13 mouse cellular contexts compared by ENCODE assay signal in genomic region chr2:152717652-152718051, GRCm38 (mm10). TPM values are rescaled to one million over a fixed set of nuclear protein-coding genes. Genes with fewer than 3 reads are reported as not detected.
DNase-seq lines count a peak whose midpoint lies in the region; ATAC-seq lines count a peak whose summit lies in the region.
"Had no signal": no experiment of that assay in that cellular context is flagged by ENCODE, and none has a peak within 500 bp of the region (broad histone marks: within the 10 kb centered on the region; RNA-seq: fewer than 3 reads in every experiment).

No protein-coding gene starts in this region.

- H3K4me2 ChIP-seq in kidney, embryonic 15.5 days, result no peak overlapping the region
- H3K4me2 ChIP-seq in forebrain, embryonic 14.5 days (ENCODE audit: low read length), result no peak overlapping the region
- H3K4me2 ChIP-seq in limb, embryonic 12.5 days, result no peak overlapping the region
- H3K4me2 ChIP-seq in neural tube, embryonic 14.5 days (ENCODE audit: low read depth, low read length), result no peak overlapping the region
- no peak overlapping the region for H3K4me2 ChIP-seq in heart, embryonic 12.5 days
- H3K4me2 ChIP-seq: embryonic facial prominence, embryonic 13.5 days; liver, embryonic 13.5 days had no signal

- ATAC-seq in kidney, embryonic 15.5 days (replicated peaks; ENCODE audit: low FRiP score), result no peak
- no peak for ATAC-seq in forebrain, embryonic 14.5 days
- ATAC-seq in limb, embryonic 12.5 days (ENCODE audit: insufficient number of reproducible peaks, insufficient read depth, low FRiP score, low TSS enrichment, low read depth), result no peak
- no peak for ATAC-seq in neural tube, embryonic 14.5 days (ENCODE audit: low read depth)
- no peak for ATAC-seq in frontal cortex, adult (ENCODE audit: low TSS enrichment)
- ATAC-seq in heart, embryonic 12.5 days (ENCODE audit: insufficient number of reproducible peaks, low FRiP score), result no peak

- no peaks in the 10 kb centered on the region for H3K27me3 ChIP-seq in kidney, embryonic 15.5 days
- H3K27me3 ChIP-seq in forebrain, embryonic 14.5 days (replicated peaks; ENCODE audit: control insufficient read depth, insufficient read depth, low read length), result no peaks in the 10 kb centered on the region
- H3K27me3 ChIP-seq in limb, embryonic 12.5 days, result no peaks in the 10 kb centered on the region
- H3K27me3 ChIP-seq in neural tube, embryonic 14.5 days (ENCODE audit: control insufficient read depth, insufficient read depth, low read length), result no peaks in the 10 kb centered on the region
- H3K27me3 ChIP-seq in heart, embryonic 12.5 days (replicated peaks), result no peaks in the 10 kb centered on the region
- H3K27me3 ChIP-seq: embryonic facial prominence, embryonic 13.5 days had no signal

- H3K9me3 ChIP-seq in kidney, embryonic 15.5 days (replicated peaks), result no peaks in the 10 kb centered on the region
- H3K9me3 ChIP-seq in forebrain, embryonic 14.5 days (replicated peaks; ENCODE audit: control insufficient read depth, low read length), result no peaks in the 10 kb centered on the region
- H3K9me3 ChIP-seq in limb, embryonic 12.5 days, result no peaks in the 10 kb centered on the region
- H3K9me3 ChIP-seq in neural tube, embryonic 14.5 days (ENCODE audit: control insufficient read depth, low read length), result no peaks in the 10 kb centered on the region
- no peaks in the 10 kb centered on the region for H3K9me3 ChIP-seq in heart, embryonic 12.5 days (replicated peaks)
- H3K9me3 ChIP-seq: embryonic facial prominence, embryonic 13.5 days; liver, embryonic 13.5 days had no signal

- no peak overlapping the region for H3K4me3 ChIP-seq in kidney, embryonic 15.5 days (replicated peaks)
- H3K4me3 ChIP-seq in forebrain, embryonic 14.5 days (ENCODE audit: low read depth, low read length), result no peak overlapping the region
- no peak overlapping the region for H3K4me3 ChIP-seq in limb, embryonic 12.5 days (replicated peaks)
- H3K4me3 ChIP-seq in neural tube, embryonic 14.5 days (ENCODE audit: low read depth, low read length), result no peak overlapping the region
- H3K4me3 ChIP-seq in heart, embryonic 12.5 days, result no peak overlapping the region
- H3K4me3 ChIP-seq: embryonic facial prominence, embryonic 13.5 days; liver, embryonic 13.5 days had no signal

- no peaks in the 10 kb centered on the region for H3K36me3 ChIP-seq in kidney, embryonic 15.5 days
- no peaks in the 10 kb centered on the region for H3K36me3 ChIP-seq in forebrain, embryonic 14.5 days (ENCODE audit: control insufficient read depth, insufficient read depth, low read length)
- no peaks in the 10 kb centered on the region for H3K36me3 ChIP-seq in limb, embryonic 12.5 days
- H3K36me3 ChIP-seq in neural tube, embryonic 14.5 days (ENCODE audit: control insufficient read depth, insufficient read depth, low read length), result no peaks in the 10 kb centered on the region
- no peaks in the 10 kb centered on the region for H3K36me3 ChIP-seq in heart, embryonic 12.5 days
- H3K36me3 ChIP-seq: embryonic facial prominence, embryonic 13.5 days; liver, embryonic 13.5 days had no signal

- H3K9ac ChIP-seq in kidney, embryonic 15.5 days, result no peak overlapping the region
- H3K9ac ChIP-seq in forebrain, embryonic 14.5 days (ENCODE audit: low read length), result no peak overlapping the region
- H3K9ac ChIP-seq in limb, embryonic 12.5 days (replicated peaks), result no peak overlapping the region
- no peak overlapping the region for H3K9ac ChIP-seq in neural tube, embryonic 14.5 days (replicated peaks; ENCODE audit: low read depth, low read length)
- no peak overlapping the region for H3K9ac ChIP-seq in heart, embryonic 12.5 days
- H3K9ac ChIP-seq: embryonic facial prominence, embryonic 13.5 days; liver, embryonic 13.5 days had no signal

- peaks cover 19% of the 10 kb centered on the region for H3K4me1 ChIP-seq in kidney, embryonic 15.5 days
- peaks cover 4% of the 10 kb centered on the region for H3K4me1 ChIP-seq in forebrain, embryonic 14.5 days (ENCODE audit: control insufficient read depth, insufficient read depth, low read length)
- peaks cover 13% of the 10 kb centered on the region for H3K4me1 ChIP-seq in limb, embryonic 12.5 days (replicated peaks)
- H3K4me1 ChIP-seq in neural tube, embryonic 14.5 days (ENCODE audit: control insufficient read depth, insufficient read depth, low read length), result no peaks in the 10 kb centered on the region
- no peaks in the 10 kb centered on the region for H3K4me1 ChIP-seq in heart, embryonic 12.5 days (replicated peaks)
- H3K4me1 ChIP-seq: liver, embryonic 13.5 days had no signal

- WGBS in kidney, embryonic 15.5 days, result 58% methylated on average over 11 of the region's 11 CpGs
- 44% methylated on average over 11 of the region's 11 CpGs for WGBS in forebrain, embryonic 14.5 days
- 67% methylated on average over 11 of the region's 11 CpGs for WGBS in limb, embryonic 12.5 days
- whole genome bisulfite sequencing in neural tube, embryonic 14.5 days, result 27% methylated on average over 11 of the region's 11 CpGs
- 64% methylated on average over 11 of the region's 11 CpGs for WGBS in heart, embryonic 12.5 days

- H3K27ac ChIP-seq in kidney, embryonic 15.5 days, result peak overlapping the region; percentile 43
- H3K27ac ChIP-seq in forebrain, embryonic 14.5 days (ENCODE audit: low read depth, low read length), result peak overlapping the region; percentile 18; the same call in 1 of the 2 replicates
- H3K27ac ChIP-seq in limb, embryonic 12.5 days, result peak overlapping the region; percentile 59
- H3K27ac ChIP-seq in neural tube, embryonic 14.5 days (ENCODE audit: low read depth, low read length), result peak overlapping the region; percentile 62
- H3K27ac ChIP-seq in heart, embryonic 12.5 days (ENCODE audit: poor library complexity, severe bottlenecking), result no peak overlapping the region
- H3K27ac ChIP-seq: embryonic facial prominence, embryonic 13.5 days; liver, embryonic 13.5 days had no signal

- no peak for DNase-seq in kidney, adult 9 months
- no peak for DNase-seq in forebrain, embryonic 14.5 days (ENCODE audit: low spot score)
- DNase-seq in cerebellum, postnatal 25 days, result no peak
- DNase-seq: cerebellum, adult 18-20 months; heart, adult 18-20 months; kidney, adult 11 months; liver, embryonic 13.5 days had no signal

RNA-seq across cellular contexts. Expression of gene Id1, which starts 18.4 kb away (rescaled TPM):
- polyA plus RNA-seq in kidney, embryonic 15.5 days (2015; fragmentation: Nextera tagmentation; extraction: Ambion mirVana), result 133 and 143 TPM in 2 replicates
- 29.2 and 32.8 TPM in 2 replicates for polyA plus RNA-seq in forebrain, embryonic 14.5 days (2014; fragmentation: Nextera tagmentation; extraction: Ambion mirVana)
- 299 and 330 TPM in 2 replicates for polyA plus RNA-seq in limb, embryonic 12.5 days (2016; fragmentation: Nextera tagmentation; extraction: Ambion mirVana)
- polyA plus RNA-seq in neural tube, embryonic 14.5 days (2014; fragmentation: Nextera tagmentation; extraction: Ambion mirVana), result 49.9 and 50.4 TPM in 2 replicates
- 87.7 and 90.9 TPM in 2 replicates for polyA plus RNA-seq in heart, embryonic 12.5 days (2016; fragmentation: Nextera tagmentation; extraction: Ambion mirVana)

RNA-seq across cellular contexts. Expression of gene Mcts2, which starts 30.8 kb away (rescaled TPM):
- polyA plus RNA-seq in kidney, embryonic 15.5 days (2015; fragmentation: Nextera tagmentation; extraction: Ambion mirVana), result 29.5 and 31.0 TPM in 2 replicates
- 35.8 and 42.6 TPM in 2 replicates for polyA plus RNA-seq in forebrain, embryonic 14.5 days (2014; fragmentation: Nextera tagmentation; extraction: Ambion mirVana)
- 36.3 and 39.2 TPM in 2 replicates for polyA plus RNA-seq in limb, embryonic 12.5 days (2016; fragmentation: Nextera tagmentation; extraction: Ambion mirVana)
- polyA plus RNA-seq in neural tube, embryonic 14.5 days (2014; fragmentation: Nextera tagmentation; extraction: Ambion mirVana), result 40.2 and 43.8 TPM in 2 replicates
- 23.1 and 25.2 TPM in 2 replicates for polyA plus RNA-seq in heart, embryonic 12.5 days (2016; fragmentation: Nextera tagmentation; extraction: Ambion mirVana)

RNA-seq across cellular contexts. Expression of gene Cox4i2, which starts 36.3 kb away (rescaled TPM):
- polyA plus RNA-seq in kidney, embryonic 15.5 days (2015; fragmentation: Nextera tagmentation; extraction: Ambion mirVana), result 16.4 and 20.9 TPM in 2 replicates
- polyA plus RNA-seq in forebrain, embryonic 14.5 days (2014; fragmentation: Nextera tagmentation; extraction: Ambion mirVana), result 4.5 and 5.9 TPM in 2 replicates
- 29.9 and 30.6 TPM in 2 replicates for polyA plus RNA-seq in limb, embryonic 12.5 days (2016; fragmentation: Nextera tagmentation; extraction: Ambion mirVana)
- 3.6 and 4.5 TPM in 2 replicates for polyA plus RNA-seq in neural tube, embryonic 14.5 days (2014; fragmentation: Nextera tagmentation; extraction: Ambion mirVana)
- polyA plus RNA-seq in heart, embryonic 12.5 days (2016; fragmentation: Nextera tagmentation; extraction: Ambion mirVana), result 18.9 and 20.8 TPM in 2 replicates

RNA-seq across cellular contexts. Expression of gene H13, which starts 48.4 kb away (rescaled TPM):
- 141 and 147 TPM in 2 replicates for polyA plus RNA-seq in kidney, embryonic 15.5 days (2015; fragmentation: Nextera tagmentation; extraction: Ambion mirVana)
- 136 and 161 TPM in 2 replicates for polyA plus RNA-seq in forebrain, embryonic 14.5 days (2014; fragmentation: Nextera tagmentation; extraction: Ambion mirVana)
- 129 and 135 TPM in 2 replicates for polyA plus RNA-seq in limb, embryonic 12.5 days (2016; fragmentation: Nextera tagmentation; extraction: Ambion mirVana)
- 156 and 160 TPM in 2 replicates for polyA plus RNA-seq in neural tube, embryonic 14.5 days (2014; fragmentation: Nextera tagmentation; extraction: Ambion mirVana)
- 87.5 and 91.9 TPM in 2 replicates for polyA plus RNA-seq in heart, embryonic 12.5 days (2016; fragmentation: Nextera tagmentation; extraction: Ambion mirVana)
